Mouse (Mus musculus): ENCODE measurements around the gene Slfn4. TPM values are rescaled to one million over a fixed set of nuclear protein-coding genes. Genes with fewer than 3 reads are reported as not detected.
"Not testable (repeated sequence)": the region's sequence is repeated elsewhere in the genome, so short reads cannot be mapped to it uniquely, and the experiment has no call there.

Slfn4 gene
- total RNA-seq (2021) = under 1 TPM; 0.09 to 0.14 TPM

GRCm38 (mm10) chr11:83174948-83175539 is at the start of gene Slfn4:
Slfn4 (plus strand) TSS chr11:83175186.
- DNase-seq = no peak

- not testable (repeated sequence) for DNase-seq
These were observed 49.4 kb upstream of the Slfn4 start for GRCm38 (mm10) chr11:83125633-83126032.

- DNase-seq = not testable (repeated sequence)
These were observed 37.7 kb upstream of the Slfn4 start for GRCm38 (mm10) chr11:83137253-83137652.

- DNase-seq = not testable (repeated sequence)
These were observed 26.0 kb upstream of the Slfn4 start for GRCm38 (mm10) chr11:83148939-83149338.

DNA sequence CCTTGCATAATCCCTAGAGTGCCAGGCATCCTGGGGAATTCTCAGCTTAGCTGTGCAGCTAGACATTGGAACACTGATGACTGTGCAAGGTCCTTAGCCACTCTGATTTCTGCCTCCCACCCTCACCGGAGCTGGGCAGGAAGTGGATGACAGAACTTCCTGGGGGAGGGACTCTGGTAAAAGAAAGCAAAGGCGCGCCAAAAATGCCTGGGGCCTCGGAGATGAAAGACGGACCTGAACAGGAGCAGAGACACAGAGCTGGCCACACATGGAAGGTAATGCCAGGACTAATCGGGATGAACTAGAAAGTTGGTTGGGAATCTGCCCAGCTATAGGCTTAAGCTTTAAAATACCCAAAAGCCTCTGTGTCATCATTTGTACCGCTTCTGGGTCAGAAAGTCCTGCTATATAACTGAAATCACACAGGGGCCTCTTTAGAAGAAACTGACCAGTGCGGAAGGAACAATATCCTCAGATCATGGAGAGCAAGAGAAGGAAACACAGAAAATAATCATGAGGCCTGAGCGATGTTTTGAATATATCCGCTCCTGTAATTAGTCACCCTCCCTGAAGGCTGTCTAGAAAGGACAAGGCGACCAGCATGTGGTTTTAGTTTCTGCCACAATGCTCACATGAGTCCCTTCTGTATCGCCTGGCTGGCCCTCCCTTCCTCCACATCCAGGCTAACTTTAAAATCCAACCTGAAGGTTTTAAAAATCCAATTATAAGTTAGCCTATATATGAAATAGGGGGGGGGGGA is 16.3 kb downstream of the Slfn4 start, which contains the start of gene Slfn3:
Gene Slfn3, plus strand, starts transcription at position 197 of the 760 bp plus-strand sequence.
- peak; percentile 49 for DNase-seq

DNA sequence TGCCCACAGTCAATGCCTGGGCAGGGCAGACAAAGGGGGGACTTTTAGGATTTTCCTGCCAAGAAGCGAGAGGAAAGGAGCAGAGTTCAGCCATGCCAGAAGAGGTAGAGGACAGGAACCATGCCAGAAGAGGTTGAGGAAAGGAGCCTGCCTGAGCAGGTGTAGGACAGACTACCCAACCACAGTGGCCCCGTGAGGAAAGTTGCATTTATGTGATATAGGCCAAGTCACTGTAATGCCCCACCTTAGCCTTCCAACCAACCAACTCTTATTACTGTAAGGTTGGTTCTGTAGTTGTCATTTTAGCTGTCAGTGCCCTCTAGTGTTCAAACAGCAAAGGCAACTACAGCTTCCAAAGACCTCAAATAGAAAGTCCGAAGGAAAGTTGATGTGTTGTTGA is 17.0 kb downstream of the Slfn4 start:
- DNase-seq = peak; percentile 6

DNA sequence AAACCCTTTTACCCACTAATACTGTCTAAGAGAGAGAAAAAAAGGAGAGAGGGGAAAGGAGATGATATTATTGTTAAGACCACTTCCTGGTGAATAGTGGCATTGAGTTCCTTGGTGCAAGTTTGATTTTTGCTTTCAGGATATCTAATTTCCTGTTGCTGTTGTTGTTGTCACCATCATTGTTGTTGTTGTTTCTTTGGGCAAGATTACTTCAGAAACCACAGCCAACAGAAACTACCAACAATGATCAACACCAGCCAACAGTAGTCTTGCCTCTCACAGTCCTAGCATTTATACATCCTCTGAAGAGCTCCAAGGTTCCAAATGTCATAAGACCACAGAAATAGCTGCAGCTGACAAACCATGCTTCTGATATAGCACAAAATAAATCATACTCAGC is 30.0 kb downstream of the Slfn4 start:
- DNase-seq = no peak

DNA sequence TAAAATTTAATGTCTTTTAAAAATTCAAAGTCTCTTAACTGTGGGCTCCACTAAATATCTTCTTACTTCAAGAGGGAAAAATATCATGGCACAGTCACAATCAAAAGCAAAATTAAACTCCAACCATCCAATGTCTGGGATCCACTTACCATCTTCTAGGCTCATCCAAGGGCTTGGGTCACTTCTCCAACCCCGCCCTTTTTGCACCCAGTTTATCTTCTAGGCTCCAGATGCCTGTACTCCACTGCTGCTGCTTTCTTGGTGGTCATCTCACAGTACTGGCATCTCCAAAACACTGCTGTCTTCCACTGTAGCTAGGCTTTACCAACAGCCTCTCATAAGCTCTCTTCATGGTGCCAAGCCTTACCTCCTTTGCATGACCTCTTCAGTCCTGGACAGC is 41.1 kb downstream of the Slfn4 start:
- DNase-seq = no peak

DNA sequence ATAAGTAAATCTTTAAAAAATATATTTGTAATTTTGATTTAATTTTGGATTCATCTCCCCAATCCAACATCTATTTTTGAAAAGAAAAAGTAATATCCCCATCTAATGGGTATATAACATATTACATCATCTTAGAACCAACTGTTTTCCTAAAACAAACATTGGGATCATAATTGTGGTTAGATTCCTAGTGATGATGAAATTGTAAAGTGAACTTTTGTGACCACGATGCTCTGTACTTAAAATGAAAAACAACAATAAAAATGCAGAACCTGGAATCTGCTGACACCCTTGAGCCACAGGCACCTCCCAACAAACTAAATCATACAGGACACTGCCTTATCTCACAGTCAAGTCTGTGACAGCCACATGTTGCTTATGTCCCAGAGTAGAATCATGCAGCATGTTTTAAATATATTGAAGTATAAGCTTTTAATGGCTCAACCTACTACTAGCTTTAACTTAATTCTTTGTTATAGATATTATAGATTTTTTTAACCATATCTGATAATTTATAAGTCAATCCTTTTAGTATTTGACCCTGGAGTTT is 46.4 kb downstream of the Slfn4 start:
- no peak for DNase-seq

DNA sequence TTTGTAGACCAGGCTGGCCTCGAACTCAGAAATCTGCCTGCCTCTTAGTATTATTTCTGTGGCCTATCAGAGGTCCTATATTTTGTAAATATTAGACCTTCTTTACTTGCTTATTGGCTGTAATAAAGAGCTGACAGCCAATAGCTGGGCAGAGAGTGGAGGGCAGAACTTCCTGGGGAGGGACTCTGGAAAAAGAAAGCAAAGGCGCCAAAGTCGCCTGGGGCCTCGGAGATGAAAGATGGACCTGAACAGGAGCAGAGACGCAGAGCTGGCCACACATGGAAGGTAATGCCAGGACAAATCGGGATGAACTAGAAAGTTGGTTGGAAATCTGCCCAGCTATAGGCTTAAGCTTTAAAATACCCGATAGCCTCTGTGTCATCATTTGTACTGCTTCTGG is 48.4 kb downstream of the Slfn4 start:
- DNase-seq = no peak

DNA sequence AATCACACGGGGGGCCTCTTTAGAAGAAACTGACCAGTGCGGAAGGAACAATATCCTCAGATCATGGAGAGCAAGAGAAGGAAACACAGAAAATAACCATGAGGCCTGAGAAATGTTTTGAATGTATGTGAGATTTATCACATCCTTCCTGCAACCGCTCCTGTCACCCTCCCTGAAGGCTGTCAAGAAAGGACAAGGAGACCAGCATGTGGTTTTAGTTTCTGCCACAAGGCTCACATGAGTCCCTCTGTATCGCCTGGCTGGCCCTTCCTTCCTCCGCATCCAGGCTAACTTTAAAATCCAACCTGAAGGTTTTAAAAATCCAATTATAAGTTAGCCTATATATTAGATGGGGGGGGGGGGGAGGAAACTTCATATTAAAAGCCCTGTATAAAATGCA is 48.8 kb downstream of the Slfn4 start:
- DNase-seq = not testable (repeated sequence)

- no peak for DNase-seq
These were observed 49.2 kb downstream of the Slfn4 start for GRCm38 (mm10) chr11:83224217-83224616.

- DNase-seq = no peak
These were observed 49.8 kb downstream of the Slfn4 start for GRCm38 (mm10) chr11:83224750-83225149.

DNA sequence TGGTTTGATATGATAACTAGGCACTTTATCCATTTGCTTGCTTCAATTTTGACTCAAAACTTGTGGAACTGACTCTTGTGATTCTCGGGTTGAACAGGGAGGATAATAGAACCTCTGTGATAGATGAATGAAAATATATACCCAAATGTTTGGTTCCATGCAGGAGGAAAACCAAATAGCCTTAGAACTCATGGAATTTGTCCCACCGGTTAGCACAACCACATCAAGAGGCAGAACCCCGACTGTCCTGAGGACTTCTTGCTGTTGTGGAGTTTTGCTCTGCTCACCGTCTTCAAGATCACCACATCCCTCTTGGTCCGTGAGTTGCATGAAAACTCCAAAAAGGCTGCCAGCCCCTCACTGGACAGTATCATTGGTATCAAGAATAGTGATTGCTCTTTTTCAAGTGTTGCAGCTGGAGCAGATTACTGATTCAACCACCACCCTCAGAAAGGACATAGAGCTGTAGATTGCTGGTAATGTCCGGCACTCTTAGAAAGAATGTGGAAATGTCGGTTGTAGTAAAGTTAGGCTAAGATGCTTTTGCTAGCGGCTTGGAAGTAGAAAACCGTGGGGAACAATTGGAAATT is 50.5 kb downstream of the Slfn4 start:
- no peak for DNase-seq

GRCm38 (mm10) chr11:83227926-83228723 is 53.1 kb downstream of the Slfn4 start:
- DNase-seq = no peak

- DNase-seq = no peak
These were observed 56.0 kb downstream of the Slfn4 start for GRCm38 (mm10) chr11:83230966-83231365.

DNA sequence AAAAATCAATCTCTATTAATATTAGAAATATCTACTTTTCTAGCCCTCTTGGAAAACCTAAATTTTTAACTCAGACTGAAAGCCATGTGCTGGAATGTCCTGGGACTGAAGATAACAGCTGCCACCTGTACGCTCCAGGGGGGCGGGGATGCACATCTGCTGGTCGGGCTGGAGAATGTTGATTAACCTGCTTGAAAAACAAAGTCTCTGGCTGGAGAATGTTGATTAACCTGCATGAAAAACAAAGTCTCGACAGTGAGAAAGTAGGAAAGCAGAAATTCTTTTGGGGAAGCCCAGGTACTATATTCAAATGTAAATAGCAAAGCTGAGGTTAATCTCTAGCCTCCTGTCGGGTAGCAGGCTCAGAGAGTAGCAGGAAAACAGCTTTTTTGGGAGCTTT is 58.6 kb downstream of the Slfn4 start:
- not testable (repeated sequence) for DNase-seq

DNA sequence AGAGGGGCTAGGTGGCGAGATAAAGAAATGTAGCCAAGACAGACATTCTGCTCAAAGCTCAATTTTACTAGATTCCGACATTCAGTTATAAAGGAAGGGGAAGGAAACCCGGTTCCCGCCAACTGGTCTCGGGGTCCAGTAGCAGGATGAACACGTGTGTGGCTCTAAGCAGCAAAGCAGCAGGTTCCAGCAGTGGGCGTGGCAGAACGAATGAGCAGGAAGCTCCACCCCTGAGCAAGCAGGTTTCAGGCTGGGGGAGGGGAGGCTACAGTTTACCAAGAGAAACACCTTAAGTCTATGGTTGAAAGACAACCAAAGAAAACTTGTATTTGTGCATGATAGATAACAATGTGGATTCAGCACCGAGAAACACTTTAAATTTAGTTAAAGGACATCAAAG is 62.4 kb downstream of the Slfn4 start:
- not testable (repeated sequence) for DNase-seq

DNA sequence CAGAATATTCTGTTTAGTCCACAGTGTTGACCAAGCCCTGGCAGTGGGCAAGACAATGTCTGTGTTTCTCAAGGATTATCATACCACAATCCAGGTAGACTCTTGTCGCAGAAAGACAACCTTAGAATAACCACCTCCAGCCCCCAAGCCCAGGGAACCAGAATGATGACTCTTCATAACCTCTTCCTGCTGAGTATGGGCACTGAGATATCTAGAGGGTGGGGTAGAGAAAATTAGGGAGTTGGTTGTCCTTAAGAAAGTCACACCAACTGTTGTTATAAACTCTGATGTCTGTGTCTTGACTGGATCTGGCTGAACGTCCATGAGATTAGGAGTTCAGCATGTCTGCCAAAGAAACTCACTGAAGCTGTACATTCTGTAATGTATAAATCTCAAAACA is 63.4 kb downstream of the Slfn4 start:
- no peak for DNase-seq

- no peak for DNase-seq
These were observed 64.8 kb downstream of the Slfn4 start for GRCm38 (mm10) chr11:83239811-83240210.

Data from heart, postnatal 4 days (tissue).